Mouse (Mus musculus) heart, postnatal 25 days (tissue): ENCODE data around the gene Tex29. TPM values are rescaled to one million over a fixed set of nuclear protein-coding genes. Genes with fewer than 3 reads are reported as not detected.
"Not testable (repeated sequence)": the region's sequence is repeated elsewhere in the genome, so short reads cannot be mapped to it uniquely, and the experiment has no call there.

ENCODE experiments used
- DNase-seq: peaks from one replicate; pipeline ENCODE4 v3.0.0; 2022; ENCODE audit warnings: low spot score
- intact Hi-C: fragments of 180-260 bp; cut with DNase I; formaldehyde crosslinking; loops from one replicate; pipeline ENCODE4 v1.15.1; 2025
- total RNA-seq, 2 experiments: library from RNA; stranded (reverse); gene quantifications; 2 replicates each; pipeline ENCODE4 v1.2.3; 2021

Gene Tex29
- total RNA-seq, 2 experiments from 2014 or later, result 0.95 TPM; not detected in 1

- intact Hi-C loops, result no loop called here
Measured at GRCm38 (mm10) chr8:11830214-11831046, 9.8 kb upstream of the Tex29 start.

DNA sequence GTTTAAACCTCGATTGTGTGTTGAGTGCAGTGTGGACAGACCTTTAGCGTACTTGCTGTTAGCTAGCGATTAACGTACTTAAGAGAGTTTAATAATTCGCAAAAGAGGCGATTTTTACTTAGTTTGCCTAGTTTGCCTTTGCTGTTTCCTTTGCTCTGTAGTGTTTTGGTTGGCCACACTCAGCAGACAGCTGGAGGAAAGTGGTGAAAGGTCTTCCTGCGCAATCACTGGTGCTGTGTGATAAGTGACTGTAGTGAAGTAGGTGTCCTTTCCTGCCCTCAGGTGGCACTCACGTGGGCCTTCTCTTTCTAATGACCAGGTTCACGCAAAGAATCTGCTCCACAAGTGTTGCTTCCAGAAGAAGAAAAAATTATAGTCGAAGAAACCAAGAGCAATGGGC, 9.1 kb upstream of the Tex29 start:
- intact Hi-C loops, result no loop called here
- DNase-seq, result no peak

More at GRCm38 (mm10) chr8:11830214-11831046, 9.8 kb upstream of the Tex29 start:
- no peak for DNase-seq

DNA sequence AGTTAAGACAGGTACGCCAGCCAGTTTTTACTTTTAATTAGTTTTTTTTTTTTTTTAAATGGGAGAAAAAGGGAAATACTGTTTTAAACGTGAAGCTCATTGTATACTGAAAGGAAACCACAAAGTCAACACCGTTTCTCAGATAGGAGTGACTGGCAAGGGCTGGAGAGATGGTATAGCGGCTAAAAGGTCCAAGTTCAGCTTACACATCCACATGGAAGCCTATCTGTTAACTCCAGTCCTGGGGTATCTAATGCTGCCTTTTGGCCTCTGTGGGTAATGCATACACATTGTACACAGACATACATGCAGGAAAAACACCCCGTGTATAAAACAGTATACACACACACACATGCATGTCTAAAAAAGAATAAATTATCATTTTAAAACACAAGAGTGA, 8.3 kb upstream of the Tex29 start:
- no peak for DNase-seq
- intact Hi-C loops, result no loop called here

DNA sequence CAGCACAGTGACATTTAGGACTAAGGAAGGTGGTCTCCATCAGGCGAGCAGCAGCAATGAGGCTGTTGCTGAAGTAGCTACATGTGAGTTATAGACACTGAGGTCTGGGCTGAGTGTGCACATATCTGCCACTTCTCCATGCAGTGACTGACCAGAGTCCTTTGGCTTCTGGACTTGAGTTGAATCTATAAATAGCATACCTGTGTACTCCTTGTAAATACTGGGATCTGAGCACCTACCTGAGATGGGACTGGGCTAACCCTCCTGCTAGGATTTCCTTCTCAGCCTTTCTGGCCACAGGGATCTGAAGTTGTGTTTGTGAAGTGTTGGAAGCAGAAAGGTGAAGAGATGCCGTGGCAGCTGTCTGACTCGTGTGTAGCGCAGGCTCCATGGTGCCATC, 7.1 kb upstream of the Tex29 start:
- intact Hi-C loops, result no loop called here

DNA sequence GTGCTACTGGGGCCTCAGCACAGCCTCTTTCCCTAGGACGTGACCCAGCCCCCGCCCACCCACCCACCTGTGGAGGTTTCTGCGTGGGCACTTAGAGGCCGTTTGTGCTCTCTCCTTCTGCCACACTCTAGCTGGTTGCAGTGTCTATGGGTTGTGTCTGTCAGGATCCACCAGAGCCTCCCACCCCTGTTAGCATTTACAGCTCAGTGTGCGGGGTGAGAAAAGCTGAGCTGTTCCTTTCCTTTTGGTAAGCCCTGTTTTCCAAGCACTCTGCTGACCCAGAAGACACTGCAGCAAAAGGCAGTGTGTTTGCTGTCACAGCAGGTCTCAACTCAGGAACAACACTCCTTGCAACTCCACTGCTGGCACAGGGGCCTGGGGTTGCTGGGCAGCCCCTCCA, 6.1 kb upstream of the Tex29 start:
- DNase-seq, result no peak
- intact Hi-C loops, result no loop called here

More for the DNA sequence above, 7.1 kb upstream of the Tex29 start:
- DNase-seq, result no peak

DNA sequence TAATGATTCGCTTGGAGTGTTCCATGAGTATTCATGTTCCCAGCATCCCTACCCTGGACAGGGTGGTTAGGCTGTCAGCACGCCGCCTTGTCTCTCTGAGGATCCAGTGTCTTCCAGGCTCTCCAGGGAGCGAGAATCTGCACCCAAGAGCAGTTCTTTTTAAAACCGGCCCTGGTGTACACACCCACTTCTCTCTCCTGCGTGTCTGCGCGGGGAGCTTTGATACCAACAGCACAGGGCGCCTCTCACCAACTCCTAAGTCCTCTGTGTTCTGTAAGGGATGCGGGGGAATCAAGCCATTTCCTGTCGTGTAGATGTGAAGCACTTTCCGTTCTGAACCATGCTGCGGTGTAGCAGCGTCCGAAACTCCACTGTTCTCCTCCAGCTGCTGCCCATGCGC, 5.6 kb upstream of the Tex29 start:
- intact Hi-C loops, result no loop called here
- no peak for DNase-seq

GRCm38 (mm10) chr8:11841571-11841970, 1.3 kb downstream of the Tex29 start:
- no peak for DNase-seq
- intact Hi-C loops, result no loop called here

GRCm38 (mm10) chr8:11842757-11843156, 2.5 kb downstream of the Tex29 start:
- intact Hi-C loops, result no loop called here
- DNase-seq, result no peak

DNA sequence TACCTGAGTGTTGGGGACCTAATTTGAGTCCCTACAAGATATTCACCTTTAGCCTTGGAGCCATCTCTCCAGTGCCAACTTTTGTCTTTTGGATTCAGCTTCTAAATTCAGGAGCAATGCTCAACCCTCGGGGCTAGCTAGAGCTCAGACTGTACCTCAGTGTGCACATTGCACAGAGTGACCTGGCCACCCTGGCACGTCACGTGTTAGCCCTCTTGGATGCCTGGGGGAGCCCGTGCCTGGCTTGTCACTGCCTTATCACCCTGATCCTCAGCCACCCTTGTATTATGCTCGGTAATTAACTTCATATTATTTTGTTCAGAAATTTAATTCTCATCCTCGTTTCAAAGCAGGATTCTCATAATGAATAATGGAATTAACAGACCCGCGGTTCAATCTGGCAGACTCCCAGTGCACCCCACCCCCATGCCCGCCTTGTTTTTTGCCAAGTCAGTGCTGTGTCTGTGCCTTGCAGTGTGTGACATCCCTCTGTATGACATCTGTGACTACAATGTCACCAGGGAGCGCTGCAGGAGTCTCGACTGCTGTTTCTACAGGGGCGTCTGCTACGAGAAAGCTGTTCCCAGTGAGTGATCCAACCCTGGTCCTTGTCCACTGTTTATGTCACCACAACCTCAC, 3.5 kb downstream of the Tex29 start:
- intact Hi-C loops, result no loop called here
- DNase-seq, result no peak

DNA sequence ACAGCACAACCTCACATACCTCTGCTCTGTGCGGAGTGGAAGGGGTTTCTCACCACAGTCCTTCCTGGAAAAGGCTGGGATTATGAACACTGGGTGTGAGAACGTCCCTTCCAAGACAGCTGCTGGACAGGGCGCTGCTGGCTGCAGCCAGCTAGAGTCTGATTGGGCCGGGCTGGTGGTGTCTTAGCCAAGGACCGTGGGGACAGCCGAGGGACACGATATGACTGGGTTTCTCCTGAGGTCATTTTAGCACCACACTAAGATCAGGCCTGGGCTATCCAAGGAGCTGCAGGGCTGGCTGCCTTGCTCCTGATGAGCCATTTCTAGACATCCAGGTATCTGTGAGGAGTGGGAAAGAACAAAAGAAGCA, 4.0 kb downstream of the Tex29 start:
- intact Hi-C loops, result no loop called here
- DNase-seq, result peak; percentile 39

- intact Hi-C loops, result no loop called here
- DNase-seq, result no peak
Measured at GRCm38 (mm10) chr8:11846807-11847206, 6.5 kb downstream of the Tex29 start.

GRCm38 (mm10) chr8:11867832-11868231, 27.6 kb downstream of the Tex29 start:
- intact Hi-C loops, result no loop called here
- no peak for DNase-seq

- DNase-seq, intact Hi-C loops: not testable (repeated sequence)
Measured at GRCm38 (mm10) chr8:11874227-11874626, 34.0 kb downstream of the Tex29 start.

GRCm38 (mm10) chr8:11884646-11885045, 44.4 kb downstream of the Tex29 start:
- intact Hi-C loops, result no loop called here

GRCm38 (mm10) chr8:11885881-11886699, 45.8 kb downstream of the Tex29 start:
- no peak for DNase-seq
- intact Hi-C loops, result no loop called here

More at GRCm38 (mm10) chr8:11884646-11885045, 44.4 kb downstream of the Tex29 start:
- DNase-seq, result no peak

DNA sequence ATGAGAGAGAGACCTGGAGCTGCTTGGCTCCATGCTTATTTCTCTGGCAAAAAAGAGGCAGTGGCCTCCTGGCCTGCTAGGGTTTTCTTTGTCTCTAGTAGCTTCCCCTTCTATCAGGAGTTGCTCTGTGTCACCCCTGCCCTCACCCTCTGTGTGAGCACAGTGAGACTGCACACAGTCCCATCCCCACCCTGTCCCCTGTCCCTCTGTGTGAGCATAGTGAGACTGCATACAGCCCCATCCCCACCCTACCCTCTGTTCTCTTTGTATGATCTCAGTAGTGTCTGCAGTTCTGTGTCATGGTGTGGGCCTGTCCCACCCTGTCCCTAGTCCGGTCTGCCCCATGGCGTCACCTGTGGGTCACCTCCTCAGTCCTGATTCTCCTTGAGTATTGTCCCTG, 46.5 kb downstream of the Tex29 start:
- intact Hi-C loops, result no loop called here
- no peak for DNase-seq

DNA sequence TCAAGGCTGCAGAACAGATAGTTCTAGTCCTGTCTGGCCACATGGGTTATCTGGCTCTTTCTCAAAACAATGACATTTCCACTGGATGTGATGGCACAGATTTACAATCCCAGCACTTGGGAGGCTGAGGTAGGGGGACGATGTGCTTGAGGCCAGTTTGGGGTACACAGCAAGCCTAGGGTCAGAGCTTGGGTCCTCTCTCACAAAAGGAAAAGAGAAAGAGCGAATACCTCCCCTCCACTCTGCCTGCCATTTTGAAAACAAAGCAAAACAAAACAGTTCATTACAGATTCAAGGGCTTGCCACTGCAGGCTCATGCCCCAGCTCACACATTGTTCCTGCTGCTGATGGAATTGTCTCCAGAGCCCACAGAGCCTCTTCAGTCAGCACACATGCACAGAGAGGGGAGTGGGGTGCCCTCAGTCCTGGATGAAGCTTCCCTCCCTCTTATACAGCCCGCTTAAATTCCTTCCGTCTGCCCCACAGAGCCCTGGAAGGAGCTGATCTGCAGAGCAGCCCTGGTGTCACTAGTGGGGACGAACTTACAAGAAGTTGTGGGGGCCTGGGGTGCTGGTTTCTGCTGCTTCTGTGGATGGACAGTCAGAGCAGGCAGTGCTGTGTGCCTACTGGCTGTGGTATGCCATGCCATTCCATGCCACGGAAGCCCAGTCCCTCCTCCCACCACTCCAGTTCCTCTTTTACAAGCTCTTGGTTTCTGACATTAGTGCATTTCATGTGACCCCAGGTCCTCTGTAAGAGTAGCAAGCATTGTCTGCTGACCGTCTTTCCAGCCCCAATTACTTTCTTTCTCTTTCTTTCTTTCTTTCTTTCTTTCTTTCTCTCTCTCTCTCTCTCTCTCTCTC, 49.1 kb downstream of the Tex29 start:
- DNase-seq, result no peak
- intact Hi-C loops, result no loop called here

- intact Hi-C loops, result no loop called here
Measured at GRCm38 (mm10) chr8:11892756-11893155, 52.5 kb downstream of the Tex29 start.

DNA sequence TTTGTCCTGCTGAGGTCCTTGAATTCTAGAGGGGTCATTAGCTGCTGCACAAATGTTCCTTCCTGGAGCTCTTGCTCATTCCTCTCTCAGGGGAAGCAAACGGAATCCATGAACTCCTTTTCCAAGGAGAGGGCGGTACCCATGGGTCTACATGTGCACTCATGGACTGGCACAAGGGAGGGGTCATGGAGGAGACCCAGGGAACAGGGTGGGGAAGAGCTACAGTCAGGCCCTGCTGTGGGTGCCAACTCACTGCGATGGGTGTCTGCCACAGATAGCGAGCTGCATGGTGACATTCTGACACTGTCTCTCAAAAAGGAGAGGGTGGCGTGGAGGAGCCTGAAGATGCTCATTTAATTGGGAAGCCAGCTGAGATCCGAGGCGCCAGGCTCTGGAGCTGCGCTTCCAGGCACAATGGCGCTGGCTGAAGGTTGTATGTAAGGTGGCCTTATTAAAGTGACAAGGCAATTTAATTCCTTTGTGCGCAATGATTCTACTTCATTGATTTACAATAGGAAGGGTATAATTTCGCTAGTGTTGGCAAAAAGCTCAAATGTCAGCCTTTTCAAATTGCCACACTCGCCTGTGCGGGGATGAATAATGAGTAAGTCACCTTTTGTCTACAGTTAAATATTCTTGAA, 55.9 kb downstream of the Tex29 start:
- intact Hi-C loops, result no loop called here
- no peak for DNase-seq

More at GRCm38 (mm10) chr8:11892756-11893155, 52.5 kb downstream of the Tex29 start:
- DNase-seq, result no peak
